Mouse (Mus musculus): Measurements from ENCODE around the gene Tmed10. TPM values are rescaled to one million over a fixed set of nuclear protein-coding genes. Genes with fewer than 3 reads are reported as not detected.
A peak's percentile ranks its signal among the peaks of the same experiment; 100 is the strongest.

Gene Tmed10
- polyA plus RNA-seq, 1 experiment from 2014 or later: 387 TPM

DNA sequence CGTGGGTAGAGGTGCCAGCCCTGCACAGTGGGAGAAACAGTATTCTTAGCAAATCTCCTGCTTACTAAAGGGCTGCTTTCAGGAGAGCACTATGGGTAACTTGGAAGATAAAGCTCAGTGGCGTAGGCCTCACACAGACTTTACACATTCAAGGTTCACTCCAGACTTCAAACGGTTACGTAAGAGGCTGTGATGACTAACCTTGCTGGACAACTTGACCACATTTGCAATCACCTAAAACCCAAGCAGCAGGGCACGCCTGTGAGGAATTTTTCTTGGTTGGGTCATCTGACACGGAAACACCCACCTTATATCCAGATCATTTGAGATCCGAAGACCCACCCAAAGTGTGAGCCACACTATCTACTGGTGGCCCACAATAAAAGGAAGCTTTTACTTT is 44.5 kb downstream of the Tmed10 start:
- 59% methylated on average over 7 of the region's 7 CpGs for WGBS (ENCODE audit: missing documents)
- Histone ChIP-seq H3K27ac (no peak overlapping the region), H3K79me2 (ENCODE audit: inconsistent target) (peaks cover 2% of the 10 kb centered on the region; the same call in 1 of the 2 replicates), H3K36me3 (ENCODE audit: inconsistent target) (peaks cover 81% of the 10 kb centered on the region), H3K4me3 (ENCODE audit: inconsistent target) (no peak overlapping the region)

- H3K36me3 ChIP-seq (ENCODE audit: inconsistent target): peaks cover 66% of the 10 kb centered on the region
- 90% methylated on average over 3 of the region's 3 CpGs for WGBS (ENCODE audit: missing documents)
- H3K79me2 ChIP-seq (ENCODE audit: inconsistent target): no peaks in the 10 kb centered on the region
- no peak overlapping the region for H3K4me3 ChIP-seq (ENCODE audit: inconsistent target)
- no peak overlapping the region for H3K27ac ChIP-seq
Observed at GRCm38 (mm10) chr12:85308651-85309050, 66.0 kb downstream of the Tmed10 start.

- peak overlapping the region; percentile 60 for H3K27ac ChIP-seq
- no peaks in the 10 kb centered on the region for H3K79me2 ChIP-seq (ENCODE audit: inconsistent target)
- no peak overlapping the region for H3K4me3 ChIP-seq (ENCODE audit: inconsistent target)
- 44% methylated on average over 14 of the region's 16 CpGs for WGBS (ENCODE audit: missing documents)
- H3K36me3 ChIP-seq (ENCODE audit: inconsistent target): peaks cover 75% of the 10 kb centered on the region
Observed at GRCm38 (mm10) chr12:85305247-85305892, 69.3 kb downstream of the Tmed10 start.

DNA sequence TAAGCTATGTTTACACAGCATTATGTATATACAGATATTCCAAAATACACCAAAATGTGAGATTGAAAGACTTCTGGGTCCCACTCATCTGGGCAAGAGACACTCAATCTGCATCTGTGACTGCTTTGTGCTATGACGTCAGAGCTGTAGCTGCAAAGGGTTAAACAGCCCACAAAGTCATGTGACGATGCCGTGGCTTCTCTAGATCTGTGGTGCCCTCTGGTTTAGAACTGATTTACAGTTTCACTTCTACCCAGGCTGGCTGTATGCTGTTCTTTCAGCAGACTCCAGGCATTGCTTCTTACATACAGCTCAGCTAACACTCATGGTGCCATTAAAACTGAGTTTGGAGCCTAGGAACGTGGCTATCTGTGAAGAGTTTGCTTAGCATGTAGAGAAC is 69.9 kb downstream of the Tmed10 start:
- Histone ChIP-seq H3K36me3 (ENCODE audit: inconsistent target) (peaks cover 75% of the 10 kb centered on the region), H3K79me2 (ENCODE audit: inconsistent target) (no peaks in the 10 kb centered on the region), H3K4me3 (ENCODE audit: inconsistent target) (no peak overlapping the region), H3K27ac (peak overlapping the region; percentile 60)
- WGBS (ENCODE audit: missing documents): 16% methylated on average over 4 of the region's 4 CpGs

DNA sequence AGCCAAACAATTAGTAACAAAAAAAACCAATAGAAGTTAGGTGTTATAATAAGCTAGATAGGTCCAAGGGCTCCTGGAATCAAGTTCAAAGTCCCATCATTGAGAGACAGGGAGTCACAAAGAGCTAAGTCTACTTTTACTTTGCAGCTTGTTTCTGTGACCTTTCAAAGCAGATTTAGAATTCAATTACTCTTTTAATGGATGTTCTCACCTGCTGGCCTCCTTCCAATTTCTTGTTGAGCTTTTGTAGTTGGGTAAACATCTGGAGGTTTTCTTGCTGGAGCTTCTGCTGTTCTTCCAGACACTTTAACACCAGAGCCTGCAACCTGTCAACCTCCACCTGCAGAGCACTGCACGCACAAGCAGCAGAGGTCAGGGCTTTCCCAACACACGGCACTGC is 71.4 kb downstream of the Tmed10 start:
- H3K36me3 ChIP-seq (ENCODE audit: inconsistent target): peaks cover 62% of the 10 kb centered on the region
- 100% methylated on average over 2 of the region's 2 CpGs for WGBS (ENCODE audit: missing documents)
- H3K27ac ChIP-seq: no peak overlapping the region
- H3K79me2 ChIP-seq (ENCODE audit: inconsistent target): no peaks in the 10 kb centered on the region
- no peak overlapping the region for H3K4me3 ChIP-seq (ENCODE audit: inconsistent target)

- no peak overlapping the region for H3K27ac ChIP-seq
- H3K79me2 ChIP-seq (ENCODE audit: inconsistent target): no peaks in the 10 kb centered on the region
- H3K36me3 ChIP-seq (ENCODE audit: inconsistent target): peaks cover 42% of the 10 kb centered on the region
- H3K4me3 ChIP-seq (ENCODE audit: inconsistent target): no peak overlapping the region
- 100% methylated on average over 1 of the region's 1 CpGs for WGBS (ENCODE audit: missing documents)
Observed at GRCm38 (mm10) chr12:85298835-85299180, 75.8 kb downstream of the Tmed10 start.

DNA sequence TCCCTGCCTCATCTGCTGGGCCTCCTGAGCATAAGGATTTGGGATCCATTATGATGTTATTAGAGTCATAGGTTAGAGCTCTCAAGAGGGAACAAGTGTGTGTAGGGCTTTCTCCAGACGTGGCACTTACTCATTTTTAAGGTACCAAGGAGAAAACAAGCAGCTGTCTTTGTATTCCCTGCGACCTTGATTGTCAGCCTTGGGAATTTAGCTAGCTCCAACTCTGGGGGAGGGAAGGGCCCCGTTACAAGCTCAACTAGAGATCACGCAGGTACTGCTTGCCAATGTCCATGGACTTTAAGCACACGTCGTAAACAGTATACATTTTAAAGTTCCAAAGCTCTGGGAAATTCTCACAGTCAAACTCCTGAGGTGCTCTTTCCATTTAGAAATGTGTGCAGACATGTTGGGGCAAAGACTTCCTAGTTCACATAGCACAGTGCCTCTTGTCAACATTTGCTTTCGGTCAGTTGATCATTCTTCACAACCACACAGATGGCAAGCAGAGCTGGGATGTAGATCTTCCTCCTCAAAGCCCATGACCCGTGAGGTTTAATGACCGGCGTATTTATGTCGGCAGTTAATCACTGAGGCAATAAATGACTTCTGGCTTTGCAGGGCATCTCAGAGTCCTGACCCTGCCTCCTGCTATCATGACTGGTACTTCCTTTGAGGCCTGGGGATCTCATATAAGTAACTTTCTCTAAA is 76.4 kb downstream of the Tmed10 start:
- 95% methylated on average over 11 of the region's 11 CpGs for WGBS (ENCODE audit: missing documents)
- Histone ChIP-seq H3K27ac (no peak overlapping the region), H3K4me3 (ENCODE audit: inconsistent target) (no peak overlapping the region), H3K79me2 (ENCODE audit: inconsistent target) (no peaks in the 10 kb centered on the region), H3K36me3 (ENCODE audit: inconsistent target) (peaks cover 37% of the 10 kb centered on the region)

GRCm38 (mm10) chr12:85297345-85297997 is 77.2 kb downstream of the Tmed10 start:
- 82% methylated on average over 10 of the region's 10 CpGs for WGBS (ENCODE audit: missing documents)

GRCm38 (mm10) chr12:85296915-85297314 is 77.7 kb downstream of the Tmed10 start:
- H3K79me2 ChIP-seq (ENCODE audit: inconsistent target): no peaks in the 10 kb centered on the region
- no peak overlapping the region for H3K4me3 ChIP-seq (ENCODE audit: inconsistent target)
- peaks cover 23% of the 10 kb centered on the region for H3K36me3 ChIP-seq (ENCODE audit: inconsistent target)
- no peak overlapping the region for H3K27ac ChIP-seq
- 85% methylated on average over 5 of the region's 5 CpGs for WGBS (ENCODE audit: missing documents)

More at GRCm38 (mm10) chr12:85297345-85297997, 77.2 kb downstream of the Tmed10 start:
- H3K79me2 ChIP-seq (ENCODE audit: inconsistent target): no peaks in the 10 kb centered on the region
- peaks cover 29% of the 10 kb centered on the region for H3K36me3 ChIP-seq (ENCODE audit: inconsistent target)
- H3K27ac ChIP-seq: no peak overlapping the region
- H3K4me3 ChIP-seq (ENCODE audit: inconsistent target): no peak overlapping the region

- H3K79me2 ChIP-seq (ENCODE audit: inconsistent target): no peaks in the 10 kb centered on the region
- H3K4me3 ChIP-seq (ENCODE audit: inconsistent target): no peak overlapping the region
- H3K36me3 ChIP-seq (ENCODE audit: inconsistent target): peaks cover 9% of the 10 kb centered on the region; the same call in 1 of the 2 replicates
- 100% methylated on average over 2 of the region's 2 CpGs for WGBS (ENCODE audit: missing documents)
- H3K27ac ChIP-seq: no peak overlapping the region
Observed at GRCm38 (mm10) chr12:85295506-85295905, 79.1 kb downstream of the Tmed10 start.

DNA sequence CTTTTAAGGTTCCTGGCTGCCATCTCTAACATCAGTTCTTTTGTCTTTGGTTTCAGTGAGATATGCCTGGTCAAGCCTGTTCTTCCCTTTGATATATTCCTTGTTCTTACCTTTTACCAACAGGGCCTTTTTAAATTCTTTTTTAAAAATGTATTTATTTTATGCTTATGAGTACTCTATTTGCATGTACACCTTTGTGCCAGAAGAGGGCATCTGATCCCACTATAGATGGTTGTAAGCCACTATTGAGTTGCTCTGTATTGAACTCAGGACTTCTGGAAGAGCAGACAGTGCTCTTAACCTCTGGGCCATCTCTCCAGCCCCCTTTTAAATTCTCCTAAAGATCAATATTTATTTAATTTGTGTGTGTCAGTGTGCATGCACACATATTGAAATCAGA is 81.7 kb downstream of the Tmed10 start:
- no peak overlapping the region for H3K27ac ChIP-seq
- no peak overlapping the region for H3K4me3 ChIP-seq (ENCODE audit: inconsistent target)
- no peaks in the 10 kb centered on the region for H3K36me3 ChIP-seq (ENCODE audit: inconsistent target)
- no peaks in the 10 kb centered on the region for H3K79me2 ChIP-seq (ENCODE audit: inconsistent target)

- no peaks in the 10 kb centered on the region for H3K36me3 ChIP-seq (ENCODE audit: inconsistent target)
- WGBS (ENCODE audit: missing documents): 91% methylated on average over 6 of the region's 6 CpGs
- H3K27ac ChIP-seq: no peak overlapping the region
- H3K4me3 ChIP-seq (ENCODE audit: inconsistent target): no peak overlapping the region
- H3K79me2 ChIP-seq (ENCODE audit: inconsistent target): no peaks in the 10 kb centered on the region
Observed at GRCm38 (mm10) chr12:85292288-85292687, 82.4 kb downstream of the Tmed10 start.

GRCm38 (mm10) chr12:85291541-85291940 is 83.1 kb downstream of the Tmed10 start:
- H3K36me3 ChIP-seq (ENCODE audit: inconsistent target): no peaks in the 10 kb centered on the region
- H3K27ac ChIP-seq: no peak overlapping the region
- no peak overlapping the region for H3K4me3 ChIP-seq (ENCODE audit: inconsistent target)
- no peaks in the 10 kb centered on the region for H3K79me2 ChIP-seq (ENCODE audit: inconsistent target)

- H3K27ac ChIP-seq: no peak overlapping the region
- no peak overlapping the region for H3K4me3 ChIP-seq (ENCODE audit: inconsistent target)
- 91% methylated on average over 10 of the region's 10 CpGs for WGBS (ENCODE audit: missing documents)
- no peaks in the 10 kb centered on the region for H3K79me2 ChIP-seq (ENCODE audit: inconsistent target)
- no peaks in the 10 kb centered on the region for H3K36me3 ChIP-seq (ENCODE audit: inconsistent target)
Observed at GRCm38 (mm10) chr12:85290633-85291032, 84.0 kb downstream of the Tmed10 start.

All from macrophage (primary cell).